Mouse (Mus musculus) frontal cortex, adult 2 months (tissue): ENCODE results near the gene Mitd1. TPM values are rescaled to one million over a fixed set of nuclear protein-coding genes. Genes with fewer than 3 reads are reported as not detected.

ENCODE experiments used
- DNase-seq, 2 experiments: peaks; one replicate each; pipeline ENCODE4 v3.0.0; 2022; ENCODE audit warnings: low spot score in 1 of 2; ENCODE audit errors: extremely low spot score in 1 of 2
- polyA plus RNA-seq: library from polyadenylated mRNA; depleted of rRNA; stranded (reverse); fragments of >200 nt; gene quantifications from 2 replicates; pipeline ENCODE4 v1.2.3, GENCODE M21; 2012; rRNA removed

Mitd1 gene
- polyA plus RNA-seq, result 17.1 and 17.9 TPM in 2 replicates

- peak; percentile 81 to 95 for DNase-seq
Observed at GRCm38 (mm10) chr1:37890025-37890652, at the start of gene Mitd1, which contains the start of gene Mrpl30. Gene Mitd1 (minus strand): TSS chr1:37890411. Gene Mrpl30 (plus strand): TSS chr1:37890477.

- peak in 1 of 2 experiments; percentile 17 for DNase-seq
Observed at GRCm38 (mm10) chr1:37931806-37932205, 41.6 kb upstream of the Mitd1 start.

- no peak for DNase-seq
Observed at GRCm38 (mm10) chr1:37925971-37926370, 35.8 kb upstream of the Mitd1 start.

GRCm38 (mm10) chr1:37922536-37922935 is 32.3 kb upstream of the Mitd1 start:
- no peak for DNase-seq

GRCm38 (mm10) chr1:37918096-37918495 is 27.9 kb upstream of the Mitd1 start:
- peak in 1 of 2 experiments; percentile 20 for DNase-seq

- no peak for DNase-seq
Observed at GRCm38 (mm10) chr1:37917666-37918065, 27.5 kb upstream of the Mitd1 start.

GRCm38 (mm10) chr1:37916393-37916792 is 26.2 kb upstream of the Mitd1 start, which contains the start of gene Lyg2:
Gene Lyg2 (minus strand): TSS chr1:37916493.
- no peak for DNase-seq

- no peak for DNase-seq
Observed at GRCm38 (mm10) chr1:37912751-37913150, 22.5 kb upstream of the Mitd1 start.

- DNase-seq, result peak in 1 of 2 experiments; percentile 49
Observed at GRCm38 (mm10) chr1:37903178-37903577, 13.0 kb upstream of the Mitd1 start.

- DNase-seq, result no peak
Observed at GRCm38 (mm10) chr1:37900288-37900687, 10.1 kb upstream of the Mitd1 start.

GRCm38 (mm10) chr1:37899816-37900215 is 9.6 kb upstream of the Mitd1 start:
- no peak for DNase-seq

- no peak for DNase-seq
Observed at GRCm38 (mm10) chr1:37894606-37895005, 4.4 kb upstream of the Mitd1 start.

- no peak for DNase-seq
Observed at GRCm38 (mm10) chr1:37891400-37891799, 1.2 kb upstream of the Mitd1 start.

- no peak for DNase-seq
Observed at GRCm38 (mm10) chr1:37889206-37889605, 1.0 kb downstream of the Mitd1 start.

GRCm38 (mm10) chr1:37884451-37884850 is 5.8 kb downstream of the Mitd1 start:
- no peak for DNase-seq

- DNase-seq, result no peak
Observed at GRCm38 (mm10) chr1:37883411-37883810, 6.8 kb downstream of the Mitd1 start.

GRCm38 (mm10) chr1:37877736-37878460 is 12.3 kb downstream of the Mitd1 start:
- DNase-seq, result no peak

- DNase-seq, result no peak
Observed at GRCm38 (mm10) chr1:37873157-37873556, 17.1 kb downstream of the Mitd1 start.

- DNase-seq, result peak; percentile 81
Observed at GRCm38 (mm10) chr1:37872131-37873067, 17.8 kb downstream of the Mitd1 start.

- DNase-seq, result no peak
Observed at GRCm38 (mm10) chr1:37871704-37872103, 18.5 kb downstream of the Mitd1 start, which contains the start of gene Lipt1. Gene Lipt1 (plus strand): TSS chr1:37871738.

- DNase-seq, result no peak
Observed at GRCm38 (mm10) chr1:37869362-37869761, 20.8 kb downstream of the Mitd1 start.
